Mouse (Mus musculus) gastrocnemius, postnatal 10 days (tissue): ENCODE results near the gene Rasgrp1. TPM values are rescaled to one million over a fixed set of nuclear protein-coding genes. Genes with fewer than 3 reads are reported as not detected.

Experiments used
- DNase-seq: peaks from one replicate; pipeline ENCODE4 v3.0.0; 2021; ENCODE audit warnings: mixed read lengths
- total RNA-seq, 2 experiments: library from RNA; stranded (reverse); gene quantifications; 2 replicates each; pipeline ENCODE4 v1.2.3; 2021

Gene Rasgrp1
- total RNA-seq, 2 experiments from 2014 or later: 0.54 to 0.86 TPM

- DNase-seq: peak; percentile 86
These were observed 93.4 kb downstream of the Rasgrp1 start, which contains the start of gene Fam98b for GRCm38 (mm10) chr2:117249255-117250000. Gene Fam98b (plus strand): TSS chr2:117249739.

- DNase-seq: no peak
These were observed 100.8 kb downstream of the Rasgrp1 start for GRCm38 (mm10) chr2:117241953-117242352.

GRCm38 (mm10) chr2:117231257-117231656, 111.5 kb downstream of the Rasgrp1 start:
- peak; percentile 94 for DNase-seq

- no peak for DNase-seq
These were observed 112.5 kb downstream of the Rasgrp1 start for GRCm38 (mm10) chr2:117230261-117230660.

Other genes with a start within 250 kb of the Rasgrp1 start
- gene Spred1, start 221.6 kb downstream of the Rasgrp1 start, total RNA-seq: 10 to 100 TPM; 22.7 to 28.4 TPM
- gene Fam98b, start 93.3 kb downstream of the Rasgrp1 start, total RNA-seq: 10 to 100 TPM; 22.2 to 23.8 TPM